Mouse (Mus musculus) olfactory bulb, adult 2 months (tissue): ENCODE measurements around the gene Skida1.
"Not testable (repeated sequence)": the region's sequence is repeated elsewhere in the genome, so short reads cannot be mapped to it uniquely, and the experiment has no call there.

Experiments used
- CTCF ChIP-seq: fragments of 200-500 bp; IDR thresholded peaks from 2 replicates; pipeline ENCODE4 v1.5.1; 2012; ENCODE audit warnings: low read depth, mild to moderate bottlenecking, low read length, moderate library complexity; ENCODE audit not compliant: insufficient read depth
- POLR2A ChIP-seq: fragments of 200-500 bp; IDR thresholded peaks from 2 replicates; pipeline ENCODE4 v1.6.1; 2012; ENCODE audit warnings: mild to moderate bottlenecking, low read depth, low read length, moderate library complexity; ENCODE audit not compliant: insufficient read depth

DNA sequence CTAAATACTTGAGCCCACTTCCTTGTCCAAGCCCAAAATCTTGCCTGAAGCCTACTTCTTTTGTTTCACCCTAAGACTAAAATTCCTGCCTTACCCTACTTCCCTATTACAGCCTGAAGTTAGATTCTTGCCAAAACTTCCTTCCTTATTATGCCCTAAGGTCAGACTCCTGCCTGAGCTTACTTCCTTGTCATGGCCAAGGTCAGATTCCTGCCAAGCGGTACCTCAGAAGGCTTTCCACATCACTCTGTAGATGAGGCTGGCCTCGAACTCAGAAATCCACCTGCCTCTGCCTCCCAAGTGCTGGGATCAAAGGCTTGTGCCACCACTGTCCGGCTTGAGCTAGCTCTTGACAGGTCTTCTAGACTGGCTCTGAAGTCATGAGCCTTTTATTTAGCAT, 38.8 kb upstream of the Skida1 start:
- not testable (repeated sequence) for TF ChIP-seq POLR2A, CTCF
